Mouse (Mus musculus): ENCODE results near the gene Pdzrn3. TPM values are rescaled to one million over a fixed set of nuclear protein-coding genes. Genes with fewer than 3 reads are reported as not detected.

Gene Pdzrn3
- polyA plus RNA-seq, 1 experiment from 2014 or later: 16.5 TPM

GRCm38 (mm10) chr6:101186887-101187286 is 190.8 kb downstream of the Pdzrn3 start:
- no peak overlapping the region for H3K9ac ChIP-seq (ENCODE audit: low read length)
- WGBS: 26% methylated on average over 3 of the region's 3 CpGs
- H3K27ac ChIP-seq (replicated peaks in 1 of 2; ENCODE audit: control insufficient read depth in 1 of 2, insufficient read depth in 1 of 2, low read depth in 2 of 2, low read length in 2 of 2): no peak overlapping the region
- H3K36me3 ChIP-seq (ENCODE audit: control insufficient read depth, insufficient read depth, low read length): no peaks in the 10 kb centered on the region
- H3K9me3 ChIP-seq (ENCODE audit: control insufficient read depth, low read length): no peaks in the 10 kb centered on the region; the same call in 1 of the 2 replicates
- no peak overlapping the region for H3K4me3 ChIP-seq (ENCODE audit: control insufficient read depth in 1 of 2, insufficient read depth in 1 of 2, low read depth in 1 of 2, low read length in 2 of 2)
- no peak for ATAC-seq (ENCODE audit: insufficient number of reproducible peaks, insufficient read depth, low FRiP score, low read depth)
- H3K4me1 ChIP-seq (ENCODE audit: control insufficient read depth in 2 of 2, insufficient read depth in 2 of 2, low read length in 2 of 2): peaks cover 2 to 14% of the 10 kb centered on the region in 2 experiments; a peak in 3 of 4 replicates
- H3K4me2 ChIP-seq (ENCODE audit: low read length): no peak overlapping the region
- H3K27me3 ChIP-seq (ENCODE audit: control insufficient read depth, insufficient read depth, low read length): no peaks in the 10 kb centered on the region

- no peak for ATAC-seq (ENCODE audit: insufficient number of reproducible peaks, insufficient read depth, low FRiP score, low read depth)
- H3K36me3 ChIP-seq (ENCODE audit: control insufficient read depth, insufficient read depth, low read length): no peaks in the 10 kb centered on the region
- 79% methylated on average over 10 of the region's 10 CpGs for WGBS
- no peaks in the 10 kb centered on the region for H3K27me3 ChIP-seq (ENCODE audit: control insufficient read depth, insufficient read depth, low read length)
- H3K4me1 ChIP-seq (ENCODE audit: control insufficient read depth in 2 of 2, insufficient read depth in 2 of 2, low read length in 2 of 2): peaks cover 3 to 14% of the 10 kb centered on the region in 2 experiments; a peak in 3 of 4 replicates
- H3K9me3 ChIP-seq (ENCODE audit: control insufficient read depth, low read length): no peaks in the 10 kb centered on the region
- no peak overlapping the region for H3K4me3 ChIP-seq (ENCODE audit: control insufficient read depth in 1 of 2, insufficient read depth in 1 of 2, low read depth in 1 of 2, low read length in 2 of 2)
- no peak overlapping the region for H3K9ac ChIP-seq (ENCODE audit: low read length)
- no peak overlapping the region for H3K27ac ChIP-seq (replicated peaks in 1 of 2; ENCODE audit: control insufficient read depth in 1 of 2, insufficient read depth in 1 of 2, low read depth in 2 of 2, low read length in 2 of 2)
- H3K4me2 ChIP-seq (ENCODE audit: low read length): no peak overlapping the region
Measured at GRCm38 (mm10) chr6:101184103-101184785, 193.5 kb downstream of the Pdzrn3 start.

- Histone ChIP-seq H3K27ac (replicated peaks in 1 of 2; ENCODE audit: control insufficient read depth in 1 of 2, insufficient read depth in 1 of 2, low read depth in 2 of 2, low read length in 2 of 2) (no peak overlapping the region), H3K9ac (ENCODE audit: low read length) (no peak overlapping the region), H3K27me3 (ENCODE audit: control insufficient read depth, insufficient read depth, low read length) (no peaks in the 10 kb centered on the region), H3K9me3 (ENCODE audit: control insufficient read depth, low read length) (no peaks in the 10 kb centered on the region), H3K36me3 (ENCODE audit: control insufficient read depth, insufficient read depth, low read length) (peaks cover 42% of the 10 kb centered on the region), H3K4me2 (ENCODE audit: low read length) (no peak overlapping the region), H3K4me3 (ENCODE audit: control insufficient read depth in 1 of 2, insufficient read depth in 1 of 2, low read depth in 1 of 2, low read length in 2 of 2) (no peak overlapping the region), H3K4me1 (ENCODE audit: control insufficient read depth in 2 of 2, insufficient read depth in 2 of 2, low read length in 2 of 2) (peaks cover 2 to 15% of the 10 kb centered on the region in 2 experiments; a peak in 3 of 4 replicates)
- 43% methylated on average over 7 of the region's 7 CpGs for WGBS
- no peak for ATAC-seq (ENCODE audit: insufficient number of reproducible peaks, insufficient read depth, low FRiP score, low read depth)
Measured at GRCm38 (mm10) chr6:101170699-101171098, 207.0 kb downstream of the Pdzrn3 start.

GRCm38 (mm10) chr6:101153511-101153921 is 224.2 kb downstream of the Pdzrn3 start:
- Histone ChIP-seq H3K27ac (replicated peaks in 1 of 2; ENCODE audit: control insufficient read depth in 1 of 2, insufficient read depth in 1 of 2, low read depth in 2 of 2, low read length in 2 of 2) (no peak overlapping the region), H3K4me2 (ENCODE audit: low read length) (no peak overlapping the region), H3K4me3 (ENCODE audit: control insufficient read depth in 1 of 2, insufficient read depth in 1 of 2, low read depth in 1 of 2, low read length in 2 of 2) (no peak overlapping the region), H3K27me3 (ENCODE audit: control insufficient read depth, insufficient read depth, low read length) (no peaks in the 10 kb centered on the region), H3K4me1 (ENCODE audit: control insufficient read depth in 2 of 2, insufficient read depth in 2 of 2, low read length in 2 of 2) (no peaks in the 10 kb centered on the region), H3K9ac (ENCODE audit: low read length) (no peak overlapping the region), H3K9me3 (ENCODE audit: control insufficient read depth, low read length) (peaks cover 2% of the 10 kb centered on the region; the same call in 1 of the 2 replicates), H3K36me3 (ENCODE audit: control insufficient read depth, insufficient read depth, low read length) (peaks cover 76% of the 10 kb centered on the region)
- WGBS: 69% methylated on average over 1 of the region's 1 CpGs
- ATAC-seq (ENCODE audit: insufficient number of reproducible peaks, insufficient read depth, low FRiP score, low read depth): no peak

GRCm38 (mm10) chr6:101135368-101135767 is 242.3 kb downstream of the Pdzrn3 start:
- H3K9ac ChIP-seq (ENCODE audit: low read length): no peak overlapping the region
- no peak for ATAC-seq (ENCODE audit: insufficient number of reproducible peaks, insufficient read depth, low FRiP score, low read depth)
- WGBS: 80% methylated on average over 3 of the region's 3 CpGs
- no peaks in the 10 kb centered on the region for H3K9me3 ChIP-seq (ENCODE audit: control insufficient read depth, low read length)
- no peak overlapping the region for H3K27ac ChIP-seq (replicated peaks in 1 of 2; ENCODE audit: control insufficient read depth in 1 of 2, insufficient read depth in 1 of 2, low read depth in 2 of 2, low read length in 2 of 2)
- no peaks in the 10 kb centered on the region for H3K36me3 ChIP-seq (ENCODE audit: control insufficient read depth, insufficient read depth, low read length)
- H3K4me2 ChIP-seq (ENCODE audit: low read length): no peak overlapping the region
- H3K27me3 ChIP-seq (ENCODE audit: control insufficient read depth, insufficient read depth, low read length): no peaks in the 10 kb centered on the region
- no peak overlapping the region for H3K4me3 ChIP-seq (ENCODE audit: control insufficient read depth in 1 of 2, insufficient read depth in 1 of 2, low read depth in 1 of 2, low read length in 2 of 2)
- H3K4me1 ChIP-seq (ENCODE audit: control insufficient read depth in 2 of 2, insufficient read depth in 2 of 2, low read length in 2 of 2): no peaks in the 10 kb centered on the region

- H3K4me1 ChIP-seq (ENCODE audit: control insufficient read depth in 2 of 2, insufficient read depth in 2 of 2, low read length in 2 of 2): no peaks in the 10 kb centered on the region
- H3K27me3 ChIP-seq (ENCODE audit: control insufficient read depth, insufficient read depth, low read length): no peaks in the 10 kb centered on the region
- H3K27ac ChIP-seq (replicated peaks in 1 of 2; ENCODE audit: control insufficient read depth in 1 of 2, insufficient read depth in 1 of 2, low read depth in 2 of 2, low read length in 2 of 2): no peak overlapping the region
- ATAC-seq (ENCODE audit: insufficient number of reproducible peaks, insufficient read depth, low FRiP score, low read depth): no peak
- 62% methylated on average over 5 of the region's 5 CpGs for WGBS
- H3K4me3 ChIP-seq (ENCODE audit: control insufficient read depth in 1 of 2, insufficient read depth in 1 of 2, low read depth in 1 of 2, low read length in 2 of 2): no peak overlapping the region
- no peaks in the 10 kb centered on the region for H3K36me3 ChIP-seq (ENCODE audit: control insufficient read depth, insufficient read depth, low read length)
- no peak overlapping the region for H3K9ac ChIP-seq (ENCODE audit: low read length)
- no peaks in the 10 kb centered on the region for H3K9me3 ChIP-seq (ENCODE audit: control insufficient read depth, low read length)
- no peak overlapping the region for H3K4me2 ChIP-seq (ENCODE audit: low read length)
Measured at GRCm38 (mm10) chr6:101125396-101125795, 252.3 kb downstream of the Pdzrn3 start.

GRCm38 (mm10) chr6:101108951-101109350 is 268.7 kb downstream of the Pdzrn3 start:
- Histone ChIP-seq H3K9me3 (ENCODE audit: control insufficient read depth, low read length) (no peaks in the 10 kb centered on the region), H3K27me3 (ENCODE audit: control insufficient read depth, insufficient read depth, low read length) (no peaks in the 10 kb centered on the region), H3K4me2 (ENCODE audit: low read length) (no peak overlapping the region), H3K36me3 (ENCODE audit: control insufficient read depth, insufficient read depth, low read length) (no peaks in the 10 kb centered on the region), H3K9ac (ENCODE audit: low read length) (no peak overlapping the region), H3K27ac (replicated peaks in 1 of 2; ENCODE audit: control insufficient read depth in 1 of 2, insufficient read depth in 1 of 2, low read depth in 2 of 2, low read length in 2 of 2) (no peak overlapping the region), H3K4me1 (ENCODE audit: control insufficient read depth in 2 of 2, insufficient read depth in 2 of 2, low read length in 2 of 2) (no peaks in the 10 kb centered on the region), H3K4me3 (ENCODE audit: control insufficient read depth in 1 of 2, insufficient read depth in 1 of 2, low read depth in 1 of 2, low read length in 2 of 2) (no peak overlapping the region)
- WGBS: 54% methylated on average over 1 of the region's 1 CpGs
- ATAC-seq (ENCODE audit: insufficient number of reproducible peaks, insufficient read depth, low FRiP score, low read depth): no peak

GRCm38 (mm10) chr6:101103506-101103905 is 274.2 kb downstream of the Pdzrn3 start:
- H3K9me3 ChIP-seq (ENCODE audit: control insufficient read depth, low read length): no peaks in the 10 kb centered on the region
- 82% methylated on average over 6 of the region's 6 CpGs for WGBS
- H3K27me3 ChIP-seq (ENCODE audit: control insufficient read depth, insufficient read depth, low read length): no peaks in the 10 kb centered on the region
- no peak for ATAC-seq (ENCODE audit: insufficient number of reproducible peaks, insufficient read depth, low FRiP score, low read depth)
- no peak overlapping the region for H3K4me3 ChIP-seq (ENCODE audit: control insufficient read depth in 1 of 2, insufficient read depth in 1 of 2, low read depth in 1 of 2, low read length in 2 of 2)
- no peak overlapping the region for H3K9ac ChIP-seq (ENCODE audit: low read length)
- no peaks in the 10 kb centered on the region for H3K36me3 ChIP-seq (ENCODE audit: control insufficient read depth, insufficient read depth, low read length)
- H3K4me1 ChIP-seq (ENCODE audit: control insufficient read depth in 2 of 2, insufficient read depth in 2 of 2, low read length in 2 of 2): no peaks in the 10 kb centered on the region
- H3K4me2 ChIP-seq (ENCODE audit: low read length): no peak overlapping the region
- H3K27ac ChIP-seq (replicated peaks in 1 of 2; ENCODE audit: control insufficient read depth in 1 of 2, insufficient read depth in 1 of 2, low read depth in 2 of 2, low read length in 2 of 2): no peak overlapping the region
